Mouse (Mus musculus) small intestine, adult 2 months (tissue): ENCODE measurements around the gene Olfr1022.

Source experiments
- CTCF ChIP-seq: fragments of 200-500 bp; IDR thresholded peaks from 2 replicates; pipeline ENCODE4 v1.5.1; 2012; ENCODE audit warnings: low read depth, mild to moderate bottlenecking, control low read depth, inconsistent platforms, low read length, moderate library complexity, mixed read lengths; ENCODE audit not compliant: insufficient replicate concordance, insufficient read length; ENCODE audit errors: extremely low read depth
- POLR2A ChIP-seq: fragments of 200-500 bp; IDR thresholded peaks from 2 replicates; pipeline ENCODE4 v1.6.1; 2012; ENCODE audit warnings: low read depth, mild to moderate bottlenecking, control low read depth, inconsistent platforms, low read length, moderate library complexity

DNA sequence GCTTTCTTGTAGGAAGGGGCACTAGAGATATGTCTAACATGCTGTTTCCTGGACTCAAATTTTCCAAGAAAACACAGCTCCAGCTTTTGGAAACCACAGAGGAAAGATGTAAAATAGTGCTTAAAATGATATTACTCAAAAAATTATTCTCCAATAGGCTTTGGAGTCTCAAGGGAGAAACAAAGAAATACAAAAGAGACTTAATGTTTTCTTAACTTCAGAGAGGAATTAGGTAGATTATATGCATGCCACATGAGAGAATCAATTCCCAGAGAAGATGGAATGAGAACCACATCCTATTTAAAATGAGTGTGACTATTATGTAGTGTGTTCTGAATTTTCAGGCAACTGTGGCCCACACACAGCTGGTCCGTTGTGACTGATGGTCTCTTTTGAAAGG is 21.7 kb upstream of the Olfr1022 start, which contains the start of gene Olfr1020:
- no peak for TF ChIP-seq CTCF
- TF ChIP-seq POLR2A, result no peak
